Mouse (Mus musculus): ENCODE measurements around the gene Slc35f3.

Slc35f3 gene

DNA sequence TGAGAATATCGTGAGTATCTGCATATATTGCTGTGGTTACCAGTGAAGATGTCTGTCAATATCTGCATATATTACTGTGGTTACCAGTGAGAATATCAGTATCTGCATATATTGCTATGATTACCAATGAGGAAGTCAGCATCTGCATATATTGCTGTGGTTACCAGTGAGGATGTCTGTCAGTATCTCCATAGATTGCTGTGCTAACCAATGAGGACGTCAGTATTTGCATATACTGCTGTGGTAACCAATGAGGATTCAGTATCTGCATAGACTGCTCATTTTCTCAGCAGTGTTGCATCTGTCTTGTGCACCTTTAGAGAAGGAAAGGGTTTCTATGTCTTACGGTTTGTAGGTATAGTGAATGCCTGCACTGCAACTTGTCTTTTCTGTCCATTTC lies 122.5 kb downstream of the Slc35f3 start:
- no peak for DNase-seq (ENCODE audit: low spot score)

DNA sequence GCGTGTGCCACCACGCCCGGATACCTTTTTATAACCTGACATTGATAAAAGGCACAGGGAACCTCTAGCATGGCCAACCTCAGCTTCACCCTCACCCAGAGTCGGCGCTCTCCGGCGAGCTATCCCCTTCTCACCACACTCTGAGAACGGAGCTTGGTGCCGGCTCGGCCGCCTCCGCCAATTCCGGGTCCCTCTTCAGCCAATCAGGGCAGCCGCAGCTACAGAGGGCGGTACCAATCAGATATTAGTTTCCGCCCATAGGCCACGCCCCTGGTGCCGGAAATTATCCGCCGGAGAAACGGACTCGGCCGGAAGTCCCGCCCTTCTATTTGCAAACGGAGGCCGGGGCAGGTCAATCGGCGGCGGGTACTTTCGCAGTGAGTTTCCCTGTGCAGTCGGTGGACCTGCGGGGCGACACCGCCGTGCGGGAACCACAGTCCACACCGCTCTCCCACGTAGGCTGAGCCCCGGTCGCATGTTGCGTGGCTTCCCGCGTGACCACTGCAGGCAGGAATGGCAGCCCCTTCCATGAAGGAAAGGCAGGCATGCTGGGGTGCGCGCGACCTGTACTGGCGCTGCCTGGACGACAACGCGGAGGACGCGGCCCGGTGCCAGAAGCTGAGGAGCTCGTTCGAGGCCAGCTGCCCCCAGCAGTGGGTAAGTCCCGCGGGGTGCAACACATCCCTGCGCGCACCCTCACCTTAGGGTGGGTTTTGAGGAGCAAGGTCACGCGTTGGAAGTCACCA lies 124.0 kb downstream of the Slc35f3 start, which contains the start of gene Coa6:
Gene Coa6 (plus strand): TSS at position 342 of the 746 bp plus-strand sequence.
- DNase-seq (ENCODE audit: low spot score), result peak; percentile 93

DNA sequence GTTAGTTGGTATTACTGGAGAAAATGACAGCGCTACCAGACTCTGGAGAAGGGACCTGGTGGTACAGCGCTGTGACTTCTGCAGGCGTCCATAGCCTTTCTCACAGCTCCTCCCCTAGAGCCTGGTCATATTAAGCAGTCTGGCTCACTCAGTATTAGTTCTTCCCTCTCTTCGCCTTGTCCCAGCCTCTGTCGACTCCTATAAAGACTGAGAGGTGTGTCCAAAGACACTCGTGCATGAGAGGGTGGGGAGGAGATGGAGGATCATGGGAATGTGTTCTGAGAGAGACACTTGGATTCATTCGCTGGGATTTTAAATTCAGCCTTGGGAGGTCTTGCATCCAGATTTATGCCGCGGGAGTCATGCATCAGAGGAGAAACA lies 124.6 kb downstream of the Slc35f3 start:
- no peak for DNase-seq (ENCODE audit: low spot score)

DNA sequence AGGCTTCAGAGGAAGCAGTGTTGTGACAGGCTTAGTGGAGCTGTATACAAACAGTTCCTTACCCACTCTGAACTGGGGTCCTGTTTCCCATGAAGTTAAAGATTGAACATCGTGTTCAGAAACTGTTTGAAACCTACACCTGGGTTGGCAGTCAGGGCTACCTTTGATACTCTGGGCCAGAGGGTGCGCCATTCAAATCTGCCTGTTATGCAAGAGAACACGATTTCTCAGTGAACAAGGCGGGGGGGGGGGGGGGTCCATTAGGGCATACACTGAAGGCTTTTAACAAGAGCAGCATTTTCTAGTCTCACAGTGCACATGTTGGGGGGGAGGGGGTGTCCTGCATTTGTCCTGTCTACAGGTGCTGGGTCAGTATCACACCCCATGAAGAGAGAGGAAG lies 125.8 kb downstream of the Slc35f3 start:
- DNase-seq (ENCODE audit: low spot score), result no peak

DNA sequence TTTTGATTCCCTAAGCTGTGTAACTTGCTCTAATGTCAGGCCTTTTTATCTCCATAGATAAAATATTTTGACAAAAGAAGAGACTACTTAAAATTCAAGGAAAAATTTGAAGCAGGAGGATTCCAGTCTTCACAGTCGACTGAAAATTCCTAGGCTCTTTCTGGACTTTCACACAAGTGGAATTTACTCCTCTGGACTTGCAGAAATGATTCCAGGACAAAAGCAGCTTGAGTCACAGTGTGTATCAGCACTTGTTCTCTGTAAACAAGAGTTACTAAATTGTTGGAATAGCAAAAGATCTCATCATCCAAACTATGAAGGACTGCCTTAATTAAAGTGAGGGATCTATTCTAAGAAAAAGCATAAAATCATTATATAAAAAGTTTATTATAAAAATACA lies 126.6 kb downstream of the Slc35f3 start:
- no peak for DNase-seq (ENCODE audit: low spot score)

DNA sequence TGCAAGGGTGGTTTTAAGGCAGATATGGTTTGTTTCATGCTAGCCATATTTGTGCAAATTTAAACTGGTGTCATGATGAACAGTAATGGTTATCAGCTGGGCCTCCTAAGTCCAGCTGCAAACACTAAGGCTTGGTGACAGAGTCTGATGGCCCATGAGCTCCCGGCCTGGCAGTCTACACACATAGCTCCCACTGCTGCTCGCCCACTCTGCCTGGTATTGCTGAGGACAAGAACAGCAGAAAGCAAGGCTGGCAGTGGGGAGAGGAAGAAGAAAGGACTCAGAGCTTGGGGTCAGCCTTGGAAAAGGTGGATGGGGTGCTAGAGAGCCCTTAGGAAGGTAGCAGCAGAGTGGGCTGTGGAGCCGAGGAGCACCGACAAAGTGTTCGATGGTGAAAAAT lies 131.3 kb downstream of the Slc35f3 start:
- DNase-seq (ENCODE audit: low spot score), result no peak

DNA sequence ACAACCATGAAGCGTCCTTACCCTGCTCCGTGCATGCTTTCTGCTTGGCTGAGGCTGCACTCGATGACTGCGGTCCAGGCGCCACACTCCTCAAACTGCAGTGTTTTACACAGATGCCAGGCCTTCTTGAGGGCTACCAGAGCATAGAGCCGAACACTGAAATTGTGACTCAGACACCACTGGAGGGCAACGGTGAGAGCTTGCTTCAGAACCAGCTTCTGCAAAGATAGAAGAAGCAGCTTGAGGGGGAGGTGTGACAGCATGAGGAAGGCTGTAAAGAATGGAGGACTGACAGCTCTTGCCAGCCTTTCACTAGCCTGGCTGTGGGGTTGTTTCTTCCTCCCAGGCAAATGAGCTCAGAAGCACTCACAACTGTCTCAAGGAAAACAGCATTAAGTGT lies 135.5 kb downstream of the Slc35f3 start:
- DNase-seq (ENCODE audit: low spot score), result no peak

DNA sequence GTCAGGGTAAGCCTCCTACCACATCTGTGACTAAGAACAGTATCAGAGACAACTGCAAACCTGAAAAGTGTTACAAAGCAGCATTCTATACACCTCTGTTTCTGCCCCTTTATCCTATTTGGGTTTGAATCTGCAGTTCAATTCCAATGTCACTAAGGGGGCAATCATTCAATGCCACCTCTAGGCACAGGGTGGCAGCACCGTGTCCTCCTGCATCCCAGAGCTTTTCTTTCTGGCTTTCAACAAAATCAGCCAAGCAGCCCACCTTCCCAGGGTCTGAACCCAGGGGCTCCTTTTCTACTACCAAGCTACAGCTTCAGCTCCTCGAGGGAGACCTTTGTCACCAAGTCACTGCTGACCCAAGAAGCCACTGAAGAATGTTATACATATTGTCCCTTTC lies 140.6 kb downstream of the Slc35f3 start:
- no peak for DNase-seq (ENCODE audit: low spot score)
